Mouse (Mus musculus) thymus, adult 2 months (tissue): ENCODE results near the gene Pxt1. TPM values are rescaled to one million over a fixed set of nuclear protein-coding genes. Genes with fewer than 3 reads are reported as not detected.

Source experiments
- DNase-seq: peaks from one replicate; pipeline ENCODE4 v3.0.0; 2021
- H3K27ac ChIP-seq: fragments of 200-500 bp; 2 replicates; pipeline ENCODE4 v1.5.1; 2012; ENCODE audit warnings: low read length, control low read depth; ENCODE audit not compliant: control insufficient read depth, insufficient read depth
- H3K27me3 ChIP-seq: fragments of 200-500 bp; 2 replicates; pipeline ENCODE4 v1.6.1; 2012; ENCODE audit warnings: mild to moderate bottlenecking, low read length, moderate library complexity, mixed read lengths; ENCODE audit not compliant: control insufficient read depth, insufficient read depth
- H3K36me3 ChIP-seq: fragments of 200-500 bp; 2 replicates; pipeline ENCODE4 v1.6.1; 2012; ENCODE audit warnings: mild to moderate bottlenecking, low read length, moderate library complexity; ENCODE audit not compliant: control insufficient read depth, insufficient read depth
- H3K4me1 ChIP-seq: fragments of 200-500 bp; replicated peaks from 2 replicates; pipeline ENCODE4 v1.6.1; 2012; ENCODE audit warnings: low read length; ENCODE audit not compliant: control insufficient read depth, insufficient read depth
- H3K4me3 ChIP-seq: fragments of 200-500 bp; 2 replicates; pipeline ENCODE4 v1.5.1; 2012; ENCODE audit warnings: mild to moderate bottlenecking, low read length, control low read depth, moderate library complexity; ENCODE audit not compliant: control insufficient read depth, insufficient read depth
- CTCF ChIP-seq: fragments of 200-500 bp; IDR thresholded peaks from 2 replicates; pipeline ENCODE4 v1.5.1; 2012; ENCODE audit warnings: mild to moderate bottlenecking, control low read depth, low read length, moderate library complexity, borderline replicate concordance; ENCODE audit not compliant: control insufficient read depth, poor library complexity, insufficient read depth; ENCODE audit errors: extremely low read depth
- POLR2A ChIP-seq: fragments of 200-500 bp; IDR thresholded peaks from 2 replicates; pipeline ENCODE4 v1.6.1; 2012; ENCODE audit warnings: mild to moderate bottlenecking, low read length, control low read depth, moderate library complexity; ENCODE audit not compliant: control insufficient read depth, poor library complexity, insufficient read depth; ENCODE audit errors: extremely low read depth
- WGBS: fragments of 180-500 bp; shearing (Covaris S2); methylation state at CpG from one replicate; pipeline ENCODE4 v1.1.7; 2018; 5-methylcytosine and 5-hydroxymethylcytosine counted together
- polyA plus RNA-seq: library from polyadenylated mRNA; depleted of rRNA; stranded (reverse); fragments of >200 nt; gene quantifications from 2 replicates; pipeline ENCODE4 v1.2.3, GENCODE M21; 2012

The Pxt1 gene
- polyA plus RNA-seq, 1 experiment, result 0.65 TPM

GRCm38 (mm10) chr17:28948661-28949060 lies 5.0 kb upstream of the Pxt1 start:
- no peak overlapping the region for H3K27ac ChIP-seq
- TF ChIP-seq POLR2A, result no peak
- TF ChIP-seq CTCF, result no peak
- H3K4me3 ChIP-seq, result no peak overlapping the region
- 91% methylated on average over 4 of the region's 4 CpGs for WGBS
- DNase-seq, result no peak
- no peaks in the 10 kb centered on the region for H3K36me3 ChIP-seq
- peaks cover 10% of the 10 kb centered on the region for H3K4me1 ChIP-seq
- H3K27me3 ChIP-seq, result no peaks in the 10 kb centered on the region

- Histone ChIP-seq H3K27ac (no peak overlapping the region), H3K4me3 (no peak overlapping the region), H3K27me3 (no peaks in the 10 kb centered on the region), H3K36me3 (no peaks in the 10 kb centered on the region), H3K4me1 (peaks cover 4% of the 10 kb centered on the region)
- whole genome bisulfite sequencing, result 94% methylated on average over 19 of the region's 19 CpGs
- TF ChIP-seq POLR2A (no peak), CTCF (no peak)
- DNase-seq, result no peak
Measured at GRCm38 (mm10) chr17:28947011-28947939, 3.6 kb upstream of the Pxt1 start.

- no peak overlapping the region for H3K4me3 ChIP-seq
- no peak for TF ChIP-seq CTCF
- no peak for TF ChIP-seq POLR2A
- no peak for DNase-seq
- no peaks in the 10 kb centered on the region for H3K36me3 ChIP-seq
- H3K27me3 ChIP-seq, result no peaks in the 10 kb centered on the region
- WGBS, result 93% methylated on average over 7 of the region's 7 CpGs
- no peaks in the 10 kb centered on the region for H3K4me1 ChIP-seq
- H3K27ac ChIP-seq, result no peak overlapping the region
Measured at GRCm38 (mm10) chr17:28944481-28944880, 841 bp upstream of the Pxt1 start.

GRCm38 (mm10) chr17:28942101-28942500 lies 1.5 kb downstream of the Pxt1 start:
- H3K27me3 ChIP-seq, result no peaks in the 10 kb centered on the region
- no peak for TF ChIP-seq CTCF
- no peak for TF ChIP-seq POLR2A
- no peak overlapping the region for H3K27ac ChIP-seq
- 75% methylated on average over 10 of the region's 11 CpGs for WGBS
- no peaks in the 10 kb centered on the region for H3K4me1 ChIP-seq
- H3K4me3 ChIP-seq, result no peak overlapping the region
- no peak for DNase-seq
- no peaks in the 10 kb centered on the region for H3K36me3 ChIP-seq

- TF ChIP-seq CTCF, result no peak
- no peak for TF ChIP-seq POLR2A
- no peaks in the 10 kb centered on the region for H3K36me3 ChIP-seq
- 92% methylated on average over 25 of the region's 25 CpGs for WGBS
- no peaks in the 10 kb centered on the region for H3K27me3 ChIP-seq
- no peaks in the 10 kb centered on the region for H3K4me1 ChIP-seq
- no peak overlapping the region for H3K27ac ChIP-seq
- no peak overlapping the region for H3K4me3 ChIP-seq
- no peak for DNase-seq
Measured at GRCm38 (mm10) chr17:28940776-28941555, 2.7 kb downstream of the Pxt1 start.

- H3K36me3 ChIP-seq, result no peaks in the 10 kb centered on the region
- H3K4me1 ChIP-seq, result no peaks in the 10 kb centered on the region
- no peak overlapping the region for H3K4me3 ChIP-seq
- DNase-seq, result peak; percentile 63
- no peak overlapping the region for H3K27ac ChIP-seq
- WGBS, result 73% methylated on average over 10 of the region's 10 CpGs
- no peaks in the 10 kb centered on the region for H3K27me3 ChIP-seq
- TF ChIP-seq POLR2A (no peak), CTCF (peak; percentile 90)
Measured at GRCm38 (mm10) chr17:28936622-28937345, 6.9 kb downstream of the Pxt1 start.
